Mouse (Mus musculus): ENCODE measurements at regions not wholly inside any gene's neighbourhood (a gene's known extent, or its start where the extent isn't known, plus 50 kb on each side); places are given as distances from the start of the nearest gene placed in this dataset.

- Histone ChIP-seq H3K4me2 (replicated peaks; ENCODE audit: low read depth) (no peak overlapping the region), H3K36me3 (ENCODE audit: control insufficient read depth, insufficient read depth) (no peaks in the 10 kb centered on the region), H3K27me3 (replicated peaks; ENCODE audit: control insufficient read depth, insufficient read depth, low read length) (no peaks in the 10 kb centered on the region), H3K4me3 (ENCODE audit: low read depth, low read length) (no peak overlapping the region), H3K27ac (ENCODE audit: low read depth, low read length) (no peak overlapping the region), H3K9ac (ENCODE audit: low read depth, low read length) (no peak overlapping the region), H3K4me1 (replicated peaks; ENCODE audit: control insufficient read depth, insufficient read depth, low read length) (no peaks in the 10 kb centered on the region), H3K9me3 (ENCODE audit: control insufficient read depth) (no peaks in the 10 kb centered on the region)
- ATAC-seq, result no peak
- TF ChIP-seq CTCF (IDR thresholded peaks at IDR 0.05; ENCODE audit: low read depth), result peak; percentile 13; the same call in 1 of the 2 replicates
- 74% methylated on average over 9 of the region's 9 CpGs for WGBS
Measured at GRCm38 (mm10) chr3:154458208-154458607, 127.7 kb upstream of the Lhx8 start.

GRCm38 (mm10) chr3:154453025-154453424 lies 122.6 kb upstream of the Lhx8 start:
- Histone ChIP-seq H3K4me1 (replicated peaks; ENCODE audit: control insufficient read depth, insufficient read depth, low read length) (no peaks in the 10 kb centered on the region), H3K36me3 (ENCODE audit: control insufficient read depth, insufficient read depth) (no peaks in the 10 kb centered on the region), H3K9me3 (ENCODE audit: control insufficient read depth) (no peaks in the 10 kb centered on the region), H3K27me3 (replicated peaks; ENCODE audit: control insufficient read depth, insufficient read depth, low read length) (no peaks in the 10 kb centered on the region), H3K9ac (ENCODE audit: low read depth, low read length) (no peak overlapping the region), H3K4me2 (replicated peaks; ENCODE audit: low read depth) (no peak overlapping the region), H3K4me3 (ENCODE audit: low read depth, low read length) (no peak overlapping the region), H3K27ac (ENCODE audit: low read depth, low read length) (no peak overlapping the region)
- TF ChIP-seq CTCF (IDR thresholded peaks at IDR 0.05; ENCODE audit: low read depth), result no peak
- no peak for ATAC-seq

- no peak overlapping the region for H3K9ac ChIP-seq (ENCODE audit: low read depth, low read length)
- no peak overlapping the region for H3K27ac ChIP-seq (ENCODE audit: low read depth, low read length)
- no peaks in the 10 kb centered on the region for H3K9me3 ChIP-seq (ENCODE audit: control insufficient read depth)
- WGBS, result 69% methylated on average over 6 of the region's 6 CpGs
- H3K27me3 ChIP-seq (replicated peaks; ENCODE audit: control insufficient read depth, insufficient read depth, low read length), result no peaks in the 10 kb centered on the region
- no peak overlapping the region for H3K4me2 ChIP-seq (replicated peaks; ENCODE audit: low read depth)
- TF ChIP-seq CTCF (IDR thresholded peaks at IDR 0.05; ENCODE audit: low read depth), result no peak
- H3K4me3 ChIP-seq (ENCODE audit: low read depth, low read length), result no peak overlapping the region
- no peaks in the 10 kb centered on the region for H3K36me3 ChIP-seq (ENCODE audit: control insufficient read depth, insufficient read depth)
- ATAC-seq, result no peak
- no peaks in the 10 kb centered on the region for H3K4me1 ChIP-seq (replicated peaks; ENCODE audit: control insufficient read depth, insufficient read depth, low read length)
Measured at GRCm38 (mm10) chr3:154452585-154452984, 122.1 kb upstream of the Lhx8 start.

- no peak overlapping the region for H3K9ac ChIP-seq (ENCODE audit: low read depth, low read length)
- no peak overlapping the region for H3K4me3 ChIP-seq (ENCODE audit: low read depth, low read length)
- no peak overlapping the region for H3K4me2 ChIP-seq (replicated peaks; ENCODE audit: low read depth)
- no peak for TF ChIP-seq CTCF (IDR thresholded peaks at IDR 0.05; ENCODE audit: low read depth)
- no peaks in the 10 kb centered on the region for H3K27me3 ChIP-seq (replicated peaks; ENCODE audit: control insufficient read depth, insufficient read depth, low read length)
- no peak for ATAC-seq
- WGBS, result 41% methylated on average over 7 of the region's 7 CpGs
- H3K4me1 ChIP-seq (replicated peaks; ENCODE audit: control insufficient read depth, insufficient read depth, low read length), result no peaks in the 10 kb centered on the region
- no peak overlapping the region for H3K27ac ChIP-seq (ENCODE audit: low read depth, low read length)
- H3K9me3 ChIP-seq (ENCODE audit: control insufficient read depth), result no peaks in the 10 kb centered on the region
- H3K36me3 ChIP-seq (ENCODE audit: control insufficient read depth, insufficient read depth), result no peaks in the 10 kb centered on the region
Measured at GRCm38 (mm10) chr3:154451169-154451568, 120.7 kb upstream of the Lhx8 start.

GRCm38 (mm10) chr3:154443351-154444075 lies 113.1 kb upstream of the Lhx8 start:
- WGBS, result 73% methylated on average over 10 of the region's 10 CpGs
- TF ChIP-seq CTCF (IDR thresholded peaks at IDR 0.05; ENCODE audit: low read depth), result no peak
- H3K27ac ChIP-seq (ENCODE audit: low read depth, low read length), result no peak overlapping the region
- ATAC-seq, result no peak
- no peaks in the 10 kb centered on the region for H3K4me1 ChIP-seq (replicated peaks; ENCODE audit: control insufficient read depth, insufficient read depth, low read length)
- no peaks in the 10 kb centered on the region for H3K36me3 ChIP-seq (ENCODE audit: control insufficient read depth, insufficient read depth)
- H3K9ac ChIP-seq (ENCODE audit: low read depth, low read length), result no peak overlapping the region
- H3K4me2 ChIP-seq (replicated peaks; ENCODE audit: low read depth), result no peak overlapping the region
- H3K27me3 ChIP-seq (replicated peaks; ENCODE audit: control insufficient read depth, insufficient read depth, low read length), result no peaks in the 10 kb centered on the region
- no peak overlapping the region for H3K4me3 ChIP-seq (ENCODE audit: low read depth, low read length)
- no peaks in the 10 kb centered on the region for H3K9me3 ChIP-seq (ENCODE audit: control insufficient read depth)

- Histone ChIP-seq H3K4me2 (replicated peaks; ENCODE audit: low read depth) (no peak overlapping the region), H3K36me3 (ENCODE audit: control insufficient read depth, insufficient read depth) (no peaks in the 10 kb centered on the region), H3K27me3 (replicated peaks; ENCODE audit: control insufficient read depth, insufficient read depth, low read length) (no peaks in the 10 kb centered on the region), H3K4me3 (ENCODE audit: low read depth, low read length) (no peak overlapping the region), H3K27ac (ENCODE audit: low read depth, low read length) (no peak overlapping the region), H3K4me1 (replicated peaks; ENCODE audit: control insufficient read depth, insufficient read depth, low read length) (no peaks in the 10 kb centered on the region), H3K9ac (ENCODE audit: low read depth, low read length) (no peak overlapping the region), H3K9me3 (ENCODE audit: control insufficient read depth) (no peaks in the 10 kb centered on the region)
- no peak for TF ChIP-seq CTCF (IDR thresholded peaks at IDR 0.05; ENCODE audit: low read depth)
- no peak for ATAC-seq
Measured at GRCm38 (mm10) chr3:154441454-154441853, 111.0 kb upstream of the Lhx8 start.

- Histone ChIP-seq H3K9me3 (ENCODE audit: control insufficient read depth) (no peaks in the 10 kb centered on the region), H3K4me3 (ENCODE audit: low read depth, low read length) (no peak overlapping the region), H3K27me3 (replicated peaks; ENCODE audit: control insufficient read depth, insufficient read depth, low read length) (no peaks in the 10 kb centered on the region), H3K4me1 (replicated peaks; ENCODE audit: control insufficient read depth, insufficient read depth, low read length) (no peaks in the 10 kb centered on the region), H3K4me2 (replicated peaks; ENCODE audit: low read depth) (no peak overlapping the region), H3K27ac (ENCODE audit: low read depth, low read length) (no peak overlapping the region), H3K9ac (ENCODE audit: low read depth, low read length) (no peak overlapping the region), H3K36me3 (ENCODE audit: control insufficient read depth, insufficient read depth) (no peaks in the 10 kb centered on the region)
- 64% methylated on average over 2 of the region's 2 CpGs for WGBS
- no peak for TF ChIP-seq CTCF (IDR thresholded peaks at IDR 0.05; ENCODE audit: low read depth)
- no peak for ATAC-seq
Measured at GRCm38 (mm10) chr3:154440899-154441298, 110.4 kb upstream of the Lhx8 start.
